Mouse (Mus musculus): ENCODE measurements around the gene Cdc27. TPM values are rescaled to one million over a fixed set of nuclear protein-coding genes. Genes with fewer than 3 reads are reported as not detected.

Gene Cdc27
- total RNA-seq (2021): 10 to 100 TPM; 49.1 to 51.1 TPM
- long read RNA-seq, experiment 1, full-length matches to known transcripts: 7 of 15 reads
- long read RNA-seq, experiment 1, partial matches to known transcripts: 0 of 15 reads
- long read RNA-seq, experiment 1, other reads (novel, unspliced or antisense): 8 of 15 reads
- long read RNA-seq, experiment 2, full-length matches to known transcripts: 2 of 14 reads
- long read RNA-seq, experiment 2, partial matches to known transcripts: 3 of 14 reads
- long read RNA-seq, experiment 2, other reads (novel, unspliced or antisense): 9 of 14 reads

DNA sequence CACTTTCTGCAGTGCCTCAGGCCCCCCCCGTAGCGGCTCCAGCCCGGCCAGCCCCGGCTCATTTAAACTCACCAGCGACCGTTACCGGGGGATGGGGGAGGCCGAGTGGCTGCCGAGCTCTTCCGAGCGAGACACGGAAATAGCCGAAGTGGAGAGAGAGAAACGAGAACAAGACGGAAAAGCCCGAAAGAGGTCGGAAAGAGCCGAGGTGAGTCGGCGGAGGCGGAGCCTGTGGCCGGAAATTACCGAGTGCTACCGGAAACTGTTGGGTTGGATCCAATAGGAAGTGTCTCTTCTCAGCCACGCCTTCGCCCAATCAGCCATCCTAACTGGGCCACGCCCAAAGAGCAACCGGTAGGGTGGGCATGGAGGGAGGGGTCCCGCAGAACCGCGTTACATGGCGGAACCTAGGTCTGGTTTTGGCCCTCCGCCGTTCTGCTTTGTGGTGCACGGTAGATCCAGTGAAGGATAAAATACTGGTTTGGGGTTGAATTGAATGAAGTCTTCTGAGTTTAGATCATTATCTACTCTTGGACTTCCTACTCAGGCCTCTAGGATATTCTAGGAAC, at the start of gene Cdc27, which contains the start of gene Myl4:
TSS of gene Cdc27 (minus strand) at position 215 of the 569 bp plus-strand sequence.
TSS of gene Myl4 (plus strand) at position 258 of the 569 bp plus-strand sequence.
- peak; percentile 96 to 99 for DNase-seq (ENCODE audit: low spot score in 2 of 2)

DNA sequence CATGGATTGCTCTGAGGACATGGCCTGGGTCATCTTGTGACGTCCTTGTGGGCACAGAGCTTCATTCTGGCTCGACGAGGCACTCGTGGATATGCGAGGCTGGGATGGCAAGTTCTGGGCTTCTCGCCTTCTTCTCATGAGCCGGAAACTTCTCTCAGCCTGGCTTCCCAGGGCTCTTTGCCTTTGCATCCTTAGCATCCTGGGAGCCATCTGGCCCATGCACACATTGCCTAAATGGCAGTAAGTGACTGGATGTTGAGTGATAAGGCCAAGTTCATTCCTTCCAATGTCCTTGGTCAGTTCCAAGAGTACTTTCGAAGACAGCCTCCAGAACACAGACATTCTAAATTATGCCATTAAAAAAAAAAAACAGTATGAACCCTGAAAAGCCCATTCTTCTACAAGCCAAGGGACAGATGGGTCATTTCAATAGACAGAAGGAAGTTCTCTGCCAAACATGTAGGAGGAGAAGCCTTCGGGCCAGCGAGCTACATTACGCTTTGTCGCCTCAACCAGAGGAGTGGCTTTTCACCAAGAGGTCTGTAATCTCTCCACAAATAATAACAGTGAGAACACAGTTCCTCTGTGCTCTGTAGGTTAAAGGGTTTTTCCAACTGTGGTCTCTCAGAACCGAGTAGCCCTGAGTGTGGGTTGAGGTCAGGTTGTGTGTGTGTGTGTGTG, 49.0 kb upstream of the Cdc27 start:
- DNase-seq (ENCODE audit: low spot score in 2 of 2): no peak

DNA sequence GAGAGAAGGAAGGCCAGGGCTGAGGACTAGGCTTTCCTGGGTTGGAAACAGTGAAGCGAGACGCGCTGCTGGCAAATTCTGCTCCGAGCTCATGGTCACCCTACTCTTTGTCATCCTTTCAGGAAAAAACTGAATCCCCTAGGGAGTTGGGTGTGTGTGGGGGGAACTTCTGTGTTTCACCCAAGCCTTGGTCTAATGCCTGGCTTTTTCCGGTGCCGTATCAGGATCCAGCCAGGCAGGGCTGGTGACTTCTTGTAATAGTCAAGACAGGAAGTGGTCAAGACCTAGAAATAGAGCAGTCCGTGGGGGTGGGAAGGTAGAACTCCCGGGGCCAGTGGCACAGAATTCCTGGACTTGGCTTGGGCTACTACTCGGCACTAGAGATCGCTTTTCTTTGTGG, 45.9 kb upstream of the Cdc27 start:
- no peak for DNase-seq (ENCODE audit: low spot score in 2 of 2)

DNA sequence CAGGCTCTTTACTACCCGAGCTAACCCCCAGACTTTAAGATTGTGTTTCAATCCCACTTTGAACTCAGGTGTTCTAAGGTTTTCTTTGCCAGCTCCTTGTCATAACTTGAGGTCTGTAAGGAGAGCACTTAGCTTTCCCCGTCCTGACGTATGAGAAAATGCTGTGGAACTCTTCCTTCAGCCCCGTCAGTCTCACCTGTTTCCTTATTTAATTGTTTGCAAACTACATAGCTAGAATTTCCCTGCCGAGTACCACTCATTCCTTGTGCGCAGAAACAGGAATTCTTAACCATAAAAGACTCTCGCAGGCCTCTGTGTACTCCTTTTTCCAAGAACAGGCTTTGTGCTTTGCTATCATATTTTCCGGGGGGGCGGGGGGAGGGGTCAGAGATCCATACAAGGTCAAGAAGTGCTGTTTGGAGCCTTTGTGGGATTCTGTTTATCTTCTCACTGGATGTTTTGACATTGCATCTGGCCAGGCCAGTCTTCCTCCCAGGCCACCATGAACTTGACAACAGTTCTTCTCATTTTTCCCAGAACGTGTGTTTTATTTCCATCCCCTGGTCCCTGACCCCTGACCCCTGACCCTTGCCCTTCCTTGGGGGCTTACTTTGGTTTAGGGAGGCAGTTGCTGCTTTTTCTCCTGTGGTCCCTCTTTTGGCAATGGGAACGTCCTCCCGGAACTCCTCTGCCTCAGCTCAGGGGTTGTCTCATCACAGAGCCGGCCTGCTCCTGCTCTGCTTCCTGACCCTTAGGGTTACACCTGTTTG, 41.8 kb upstream of the Cdc27 start:
- no peak for DNase-seq (ENCODE audit: low spot score in 2 of 2)

DNA sequence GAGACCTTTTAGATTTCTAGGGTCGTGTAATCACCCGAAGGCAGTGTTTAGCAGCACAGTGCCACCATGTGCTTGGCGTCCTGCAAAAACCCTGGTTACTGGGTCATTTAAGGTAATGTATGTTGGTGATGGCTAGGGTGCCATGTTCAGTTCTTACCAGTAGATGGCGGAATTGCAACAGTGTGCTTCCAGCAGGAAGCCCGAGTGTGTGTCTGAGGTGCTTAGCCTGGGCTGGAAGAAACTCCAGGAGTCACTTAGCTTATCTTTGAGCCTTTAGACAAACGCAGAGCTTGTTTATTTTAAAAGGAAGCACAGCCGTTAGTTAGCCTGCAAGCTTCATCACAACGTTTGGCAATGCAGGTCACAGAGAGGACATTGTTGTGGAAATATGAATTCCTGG, 39.7 kb upstream of the Cdc27 start:
- peak; percentile 50 to 74 for DNase-seq (ENCODE audit: low spot score in 2 of 2)

DNA sequence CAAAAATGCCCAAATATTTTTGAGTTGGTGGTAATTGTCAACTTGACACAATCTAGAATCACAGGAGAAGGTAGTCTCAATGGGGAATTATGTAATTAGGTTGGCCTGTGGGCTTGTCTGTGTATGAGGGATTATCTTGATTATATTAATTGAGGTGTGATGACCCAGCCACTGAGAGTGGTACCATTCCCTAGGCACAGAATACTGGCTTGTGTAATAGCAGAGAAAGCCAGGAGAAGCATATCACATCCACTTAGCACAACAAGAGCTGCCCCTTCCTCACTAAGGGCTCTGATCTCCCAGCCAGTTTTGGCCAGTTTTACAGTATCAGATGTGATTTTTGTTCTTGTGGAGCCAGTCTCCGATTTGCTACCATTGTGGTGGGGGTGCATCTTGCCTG, 39.1 kb upstream of the Cdc27 start:
- DNase-seq (ENCODE audit: low spot score in 2 of 2): no peak

DNA sequence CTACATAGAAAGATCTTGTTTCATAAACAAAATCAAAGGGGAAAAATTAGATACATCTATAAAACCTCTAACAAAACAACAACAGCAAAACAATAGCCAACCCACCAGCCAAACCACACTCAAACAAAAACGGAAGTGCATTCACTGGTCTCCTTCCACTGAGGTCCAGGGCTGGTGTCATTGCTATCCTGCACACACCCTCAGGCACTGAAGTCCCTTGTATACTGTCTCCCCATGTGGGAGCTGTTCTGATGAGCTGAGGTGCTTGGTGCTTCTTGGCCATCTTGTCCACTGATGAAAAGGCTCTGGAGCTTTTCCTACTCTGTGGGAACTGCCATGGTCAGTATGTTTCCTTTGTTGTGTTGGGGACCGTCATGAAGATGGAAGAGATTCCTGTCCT, 38.1 kb upstream of the Cdc27 start:
- DNase-seq (ENCODE audit: low spot score in 2 of 2): no peak

DNA sequence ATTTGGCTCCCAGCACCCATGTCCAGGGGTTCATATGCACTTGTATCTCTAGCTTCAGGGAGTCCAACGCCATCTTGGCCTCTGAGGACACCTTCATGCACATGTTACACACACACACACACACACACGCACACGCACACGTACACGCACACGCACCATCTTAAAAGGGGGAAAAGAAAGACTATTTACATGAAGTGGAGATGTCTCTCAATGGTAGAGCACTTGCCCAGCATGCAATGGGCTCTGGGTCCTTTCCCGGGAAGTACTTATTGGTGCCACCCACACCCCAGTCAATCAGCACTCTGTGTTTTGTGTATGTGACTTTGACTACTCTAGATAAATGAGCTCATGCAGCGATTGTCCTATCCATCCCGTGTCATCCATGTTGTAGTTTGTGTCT, 37.5 kb upstream of the Cdc27 start:
- no peak for DNase-seq (ENCODE audit: low spot score in 2 of 2)

DNA sequence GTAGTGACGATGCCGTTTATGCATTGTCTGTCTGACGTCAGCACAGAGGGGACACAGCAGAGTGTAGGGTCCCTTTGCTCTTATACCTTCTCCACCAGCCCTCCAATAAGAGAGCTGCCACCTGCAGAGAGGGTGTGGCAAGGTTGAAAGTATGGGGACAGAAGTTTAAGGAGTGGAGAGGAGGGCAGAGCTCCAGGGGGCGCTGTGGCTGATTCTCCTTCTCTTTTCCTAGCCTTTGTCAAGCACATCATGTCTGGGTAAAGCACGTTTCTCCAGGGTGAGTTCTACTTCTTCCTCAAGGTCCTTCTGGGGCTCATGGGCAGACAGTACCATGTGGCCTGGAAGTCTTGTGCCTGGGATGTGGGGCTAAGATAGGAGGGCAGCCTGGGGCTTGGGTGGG, 35.1 kb upstream of the Cdc27 start:
- DNase-seq (ENCODE audit: low spot score in 2 of 2): no peak

DNA sequence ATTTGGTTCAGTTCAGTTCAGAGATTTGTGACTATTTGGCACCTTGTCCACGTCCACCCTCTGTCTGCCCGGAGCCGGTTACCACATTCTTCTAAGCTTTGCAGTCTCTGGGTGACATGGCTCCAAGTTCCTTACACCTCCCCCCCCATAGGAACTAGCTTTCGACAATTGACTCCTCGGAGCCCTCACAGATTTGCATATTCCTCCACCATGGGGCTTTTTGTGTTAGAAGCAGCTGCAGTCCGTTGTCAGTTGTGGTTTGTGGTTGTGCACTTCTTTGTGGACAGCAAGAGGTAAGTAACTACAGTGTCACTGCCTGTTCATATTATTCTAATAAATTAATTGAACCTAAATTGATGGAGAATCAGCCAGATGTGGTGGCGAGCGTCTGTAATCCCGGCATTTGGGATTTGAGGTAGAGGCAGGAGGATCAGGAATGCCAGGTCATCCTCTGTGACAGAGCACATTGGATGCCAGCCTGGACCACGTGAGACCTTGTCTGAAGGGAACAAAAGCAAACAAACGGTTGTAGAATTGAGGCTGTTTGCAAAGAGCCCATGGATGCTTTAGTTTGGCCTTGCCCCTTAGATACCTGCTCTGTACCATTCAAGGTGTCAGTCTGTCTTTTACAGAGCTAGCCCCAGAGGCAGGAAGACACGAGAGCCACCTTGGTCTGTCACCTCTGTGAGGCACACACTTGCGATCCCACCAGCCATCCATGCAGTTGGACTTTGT, 32.4 kb upstream of the Cdc27 start:
- no peak for DNase-seq (ENCODE audit: low spot score in 2 of 2)

DNA sequence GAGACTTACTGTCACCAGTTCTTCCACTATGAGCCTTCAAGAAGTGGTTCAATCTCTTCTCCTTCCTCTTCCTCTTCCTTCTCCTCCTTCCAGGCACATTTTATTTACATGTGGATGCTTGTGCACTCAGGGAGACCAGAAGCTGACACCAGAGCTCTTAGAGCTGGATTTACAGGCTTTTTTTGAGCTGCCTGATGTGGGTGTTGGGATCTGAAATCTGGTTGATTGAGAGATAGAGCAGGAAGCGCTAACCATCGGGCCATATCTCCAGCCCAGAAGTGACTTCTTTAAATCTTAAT, 31.8 kb upstream of the Cdc27 start:
- DNase-seq (ENCODE audit: low spot score in 2 of 2): no peak

DNA sequence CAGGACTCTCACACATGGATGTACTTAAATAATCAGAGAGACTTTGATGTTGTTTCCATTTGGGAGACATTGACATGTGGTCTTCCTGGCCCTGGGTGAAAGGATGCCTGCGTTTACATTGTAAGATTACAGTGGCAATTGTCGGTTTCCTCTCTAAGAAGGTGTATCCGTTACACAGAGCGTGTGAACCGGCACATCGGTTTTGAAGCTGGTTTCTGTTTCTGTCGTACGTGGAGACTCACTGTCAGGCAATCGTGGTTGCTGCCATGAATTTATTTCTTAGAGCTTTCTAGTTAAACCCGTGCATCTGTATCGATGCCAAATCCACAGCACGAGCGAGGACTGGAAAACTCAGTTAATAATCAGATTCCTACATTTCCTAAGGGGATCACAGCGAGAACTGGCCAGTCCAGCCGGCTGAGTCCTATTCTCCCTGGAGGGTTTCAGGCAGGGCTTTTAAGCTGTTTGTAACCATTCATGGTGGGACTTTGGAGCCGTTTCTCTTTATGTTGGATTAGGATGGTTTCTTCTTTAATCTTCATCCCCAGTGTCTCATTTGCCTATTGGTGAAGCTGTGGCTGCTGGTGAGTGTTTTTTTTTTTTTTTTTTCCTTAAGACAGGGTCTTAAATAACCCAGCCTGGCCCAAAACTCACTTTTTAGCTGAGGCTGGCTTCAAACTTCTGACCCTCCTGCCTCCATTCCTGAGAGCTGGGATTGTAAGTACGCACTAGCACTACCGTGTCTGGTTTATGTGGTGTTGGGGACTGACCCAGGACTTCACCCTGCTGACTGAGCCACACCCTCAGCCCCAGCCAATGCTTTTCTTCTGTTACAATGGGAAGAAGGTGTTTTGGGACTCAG, 31.3 kb upstream of the Cdc27 start:
- no peak for DNase-seq (ENCODE audit: low spot score in 2 of 2)

DNA sequence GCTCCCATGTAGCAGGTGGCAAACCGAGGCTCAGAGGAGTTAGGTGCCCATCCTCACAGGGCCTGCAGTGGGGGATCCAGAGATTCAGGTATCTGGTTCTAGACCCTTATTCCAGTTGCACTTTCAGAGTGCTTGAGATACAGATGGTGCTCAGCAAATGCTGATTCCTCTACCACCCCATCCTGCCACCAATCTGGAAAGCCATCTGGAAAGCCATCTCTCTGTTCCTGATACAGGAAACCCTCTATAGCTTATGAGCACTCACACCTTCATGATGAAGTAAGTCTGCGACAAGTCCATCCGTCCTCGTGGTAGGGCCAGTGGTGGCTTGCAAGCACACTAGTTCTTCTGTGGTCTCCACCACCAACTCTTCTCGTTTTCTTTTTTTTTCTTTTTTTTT, 30.2 kb upstream of the Cdc27 start:
- DNase-seq (ENCODE audit: low spot score in 2 of 2): no peak

DNA sequence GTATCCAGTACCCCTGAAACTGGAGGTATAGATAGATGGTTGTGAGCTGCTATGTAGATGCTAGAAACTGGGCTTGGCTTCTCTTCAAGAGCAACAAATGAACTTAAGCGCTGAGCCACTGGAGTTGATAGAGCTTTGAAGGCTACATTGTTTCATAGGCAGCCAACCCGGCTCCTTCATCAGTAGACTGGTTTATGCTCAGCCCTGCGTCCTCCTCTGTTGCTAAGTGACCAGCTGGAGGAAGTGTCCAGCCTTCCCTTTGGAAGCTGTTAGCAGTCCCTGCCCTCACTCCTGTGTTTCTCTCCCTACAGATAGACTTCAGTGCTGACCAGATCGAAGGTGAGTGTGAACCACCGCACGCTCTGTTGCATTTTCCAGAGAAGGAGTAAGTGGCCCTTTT, 29.7 kb upstream of the Cdc27 start:
- DNase-seq (ENCODE audit: low spot score in 2 of 2): no peak

DNA sequence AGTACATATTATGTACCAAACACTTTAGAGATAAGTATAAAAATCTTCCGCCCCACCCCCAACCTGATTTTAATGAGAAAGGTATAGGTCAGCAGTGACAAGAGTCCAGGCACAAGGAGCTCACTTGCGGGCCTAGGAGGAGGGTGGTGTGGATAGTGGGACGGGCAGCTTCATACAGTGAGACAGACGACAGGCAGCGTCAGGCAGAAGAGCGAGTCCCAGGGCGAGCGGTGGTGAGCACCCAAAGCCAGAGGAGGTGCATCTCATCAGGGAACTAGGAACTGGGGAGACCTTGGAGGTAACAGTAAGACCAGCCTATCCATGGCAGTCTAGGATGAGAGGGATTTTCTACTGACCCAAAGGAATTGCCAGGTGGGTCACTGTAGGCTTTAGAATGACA, 29.2 kb upstream of the Cdc27 start:
- DNase-seq (ENCODE audit: low spot score in 2 of 2): no peak

DNA sequence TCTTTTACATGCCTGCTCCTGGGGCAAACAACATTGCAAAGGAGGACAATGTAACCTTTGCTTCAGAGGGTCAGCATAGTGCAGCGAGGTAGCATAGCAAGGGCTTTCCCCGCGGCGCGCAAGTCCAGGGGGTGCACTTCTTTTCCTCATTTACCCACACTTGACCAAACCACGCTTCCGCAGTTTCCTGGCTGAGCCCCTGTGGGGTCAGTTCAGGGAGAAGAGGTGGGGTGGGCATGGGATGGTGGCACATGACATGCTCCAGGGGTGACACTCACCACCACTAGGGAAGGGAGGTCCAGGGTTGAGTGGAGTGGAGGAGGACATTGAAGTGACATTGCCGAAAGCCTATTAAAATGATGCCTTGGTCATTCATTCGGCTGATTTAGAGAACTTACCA, 28.7 kb upstream of the Cdc27 start:
- no peak for DNase-seq (ENCODE audit: low spot score in 2 of 2)

DNA sequence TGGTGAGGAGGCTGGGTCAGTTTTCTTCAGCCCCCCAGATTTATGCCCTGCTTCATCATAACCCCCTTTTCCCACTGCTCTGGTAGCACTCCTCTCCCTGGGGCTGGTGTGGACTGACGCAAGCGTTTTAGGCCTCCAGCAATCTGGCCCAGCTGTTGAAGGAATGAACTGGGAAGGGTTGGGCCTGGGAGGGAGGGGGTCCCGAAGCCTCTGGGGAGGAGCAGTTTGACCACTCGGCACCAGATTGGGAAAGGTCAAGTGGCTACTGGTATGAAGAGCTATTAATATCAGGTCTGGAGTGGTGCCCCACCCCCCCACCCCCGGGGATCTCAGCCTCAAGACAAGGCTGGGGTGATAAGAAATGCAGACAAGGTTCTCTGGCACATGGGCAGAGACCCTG, 27.7 kb upstream of the Cdc27 start:
- DNase-seq (ENCODE audit: low spot score in 2 of 2): no peak

DNA sequence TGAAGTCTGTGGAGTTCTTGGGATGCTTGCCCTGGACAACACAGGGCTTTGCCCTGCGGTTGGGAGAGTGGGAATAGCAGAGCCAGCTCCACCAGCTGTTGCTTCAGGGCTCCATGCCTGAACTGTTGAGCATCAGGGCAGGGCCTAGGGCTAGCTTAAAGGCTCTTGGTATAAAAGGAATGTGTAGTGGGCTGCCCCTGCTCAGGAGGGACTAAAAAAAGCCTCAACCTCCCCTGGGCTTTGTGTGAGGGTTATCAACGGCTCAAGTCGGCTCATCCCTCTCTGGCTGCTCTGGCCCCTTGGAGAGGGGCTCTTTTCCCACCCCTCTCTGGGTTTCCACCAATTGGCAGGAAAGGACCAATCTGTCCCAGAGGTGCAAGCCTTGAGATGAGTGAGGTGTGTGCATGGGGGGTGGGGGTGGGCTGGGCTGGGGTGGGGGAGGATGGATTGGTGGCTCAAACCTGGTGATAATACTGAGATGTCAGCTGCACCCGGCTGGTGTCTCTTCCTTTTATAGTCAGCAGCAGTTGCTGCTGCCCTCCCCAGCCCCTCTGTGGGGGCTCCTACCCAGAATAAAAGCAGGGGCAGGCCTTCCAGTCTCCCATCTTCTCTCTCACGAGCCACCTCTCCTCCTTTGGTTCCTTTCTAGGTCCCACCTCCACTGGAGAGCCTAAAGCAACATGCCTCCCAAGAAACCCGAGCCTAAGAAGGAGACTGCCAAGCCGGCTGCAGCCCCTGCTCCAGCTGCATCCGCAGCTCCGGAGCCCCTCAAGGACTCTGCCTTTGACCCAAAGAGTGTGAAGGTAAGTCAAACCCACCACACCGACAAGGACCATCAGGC, 26.6 kb upstream of the Cdc27 start:
- DNase-seq (ENCODE audit: low spot score in 2 of 2): no peak

DNA sequence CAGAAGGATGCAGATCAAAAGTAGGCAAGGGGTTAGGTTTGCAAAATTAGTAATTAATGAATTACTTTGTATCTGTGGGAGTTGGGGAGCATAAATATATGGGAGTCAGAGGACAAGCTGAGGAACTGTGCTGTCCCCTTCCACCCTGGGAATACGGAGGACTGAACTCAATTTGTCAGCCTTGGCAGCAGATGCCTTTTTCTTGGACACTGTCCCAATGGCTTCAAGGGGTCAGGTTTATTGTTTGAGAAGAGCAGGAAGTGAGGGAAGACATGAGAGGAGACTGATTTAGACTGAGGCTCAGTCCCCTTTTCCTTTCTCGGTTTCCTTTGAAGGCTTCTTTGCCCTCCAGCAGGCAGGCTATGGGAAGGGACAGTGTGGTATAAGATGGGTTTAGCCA, 22.1 kb upstream of the Cdc27 start:
- no peak for DNase-seq (ENCODE audit: low spot score in 2 of 2)

DNA sequence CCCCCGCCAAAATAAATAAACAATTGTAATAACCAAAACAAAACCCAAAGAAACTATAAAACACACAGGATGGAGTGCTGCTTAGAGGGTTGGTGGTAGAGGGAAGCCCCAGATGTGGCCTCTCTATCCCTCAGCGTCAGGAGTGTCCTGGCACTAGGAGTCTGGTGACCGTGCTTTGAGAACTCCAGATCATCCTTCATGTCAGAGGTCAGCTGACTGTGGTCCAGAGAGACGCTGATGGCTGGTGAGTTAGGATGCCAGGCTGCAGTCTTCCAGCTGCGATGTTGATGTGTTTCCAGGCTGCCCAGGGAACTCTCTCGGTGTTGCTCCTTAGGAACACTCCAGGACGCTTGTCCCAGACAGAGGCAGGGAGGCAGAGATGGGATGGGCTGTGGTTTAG, 21.7 kb upstream of the Cdc27 start:
- no peak for DNase-seq (ENCODE audit: low spot score in 2 of 2)

Measured in gastrocnemius, postnatal 4 days (tissue).